Mouse (Mus musculus): ENCODE data around the gene Nek1. TPM values are rescaled to one million over a fixed set of nuclear protein-coding genes. Genes with fewer than 3 reads are reported as not detected.

Nek1 gene
- total RNA-seq (2017), result 24.8 and 26.3 TPM in 2 replicates

DNA sequence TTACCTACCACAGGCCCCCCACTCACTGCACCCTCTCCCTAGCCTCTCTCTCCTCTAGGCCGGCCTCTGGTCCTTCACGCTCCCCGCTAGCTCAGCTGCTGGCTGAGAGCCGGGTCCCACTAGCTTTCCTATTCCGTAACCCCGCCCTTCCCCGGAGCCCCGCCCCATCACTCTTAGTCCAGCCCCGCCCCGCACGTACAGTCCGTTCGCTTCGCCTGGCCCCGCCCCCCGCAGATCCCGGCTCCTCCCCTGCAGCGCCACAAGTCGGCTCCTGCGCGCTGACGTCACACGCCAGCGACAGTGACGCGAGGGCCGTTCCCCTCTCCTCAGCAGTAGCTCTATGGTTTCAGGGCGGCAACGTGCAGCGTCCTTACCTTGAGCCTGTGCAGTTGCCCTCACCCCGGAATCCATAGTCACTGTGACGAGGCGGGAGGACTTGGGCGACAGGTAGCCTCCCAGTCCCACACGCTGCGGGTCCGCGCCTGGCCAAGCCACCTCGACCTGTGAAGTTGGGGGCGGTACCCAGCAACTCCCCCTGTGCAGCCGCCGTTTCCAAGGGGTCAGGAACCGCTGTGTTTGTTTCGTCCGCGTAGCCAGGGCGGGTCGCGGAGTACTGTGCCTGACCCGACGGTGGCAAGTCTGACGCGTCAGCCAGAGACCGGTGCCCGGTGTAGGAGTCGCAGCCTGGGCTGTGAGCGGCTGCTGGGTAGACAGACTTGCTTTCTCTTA, at the start of gene Nek1:
TSS of gene Nek1 (plus strand) at position 286 of the 729 bp plus-strand sequence.
- ATAC-seq (replicated peaks; ENCODE audit: low read depth, poor library complexity, severe bottlenecking), result peak; percentile 84

GRCm38 (mm10) chr8:60947503-60947902, 45.5 kb upstream of the Nek1 start:
- ATAC-seq (replicated peaks; ENCODE audit: low read depth, poor library complexity, severe bottlenecking), result no peak

DNA sequence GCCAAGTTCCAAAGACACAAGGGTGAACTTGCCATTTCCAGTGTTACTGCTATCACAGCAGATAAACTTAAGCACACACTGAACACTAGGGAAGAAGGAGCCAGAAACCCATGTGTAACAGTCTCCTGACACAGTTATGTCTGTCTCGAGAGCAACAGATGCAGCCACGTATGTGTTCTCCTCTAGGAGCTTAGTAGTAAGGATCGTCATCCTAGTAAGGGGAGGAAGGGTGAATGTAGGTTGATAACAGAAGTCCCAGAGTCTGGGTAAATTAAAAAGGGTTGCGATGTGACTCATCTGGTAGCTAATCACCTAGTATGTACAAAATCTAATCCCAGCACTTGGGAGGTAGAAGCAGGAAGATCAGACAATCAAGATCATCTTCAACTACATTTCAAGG, 43.1 kb upstream of the Nek1 start:
- no peak for ATAC-seq (replicated peaks; ENCODE audit: low read depth, poor library complexity, severe bottlenecking)

DNA sequence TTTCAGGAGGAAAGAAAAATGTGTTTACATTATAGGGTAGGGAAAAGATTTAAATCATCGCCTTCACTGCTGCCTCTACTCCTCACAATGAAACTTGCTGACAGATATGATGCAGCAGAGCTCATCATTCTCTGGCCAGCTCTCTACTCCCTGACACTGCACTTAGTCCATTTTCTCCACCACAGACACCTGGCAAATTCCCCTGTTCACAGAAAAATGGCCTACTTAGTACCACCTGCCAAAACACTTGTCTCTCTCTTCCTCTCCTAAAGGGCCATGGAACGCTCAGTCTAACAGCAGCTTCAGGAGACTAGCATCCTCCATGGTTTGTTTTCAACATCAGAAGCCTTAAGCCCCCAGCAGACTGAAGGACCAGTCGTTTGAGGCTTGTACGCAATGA, 41.7 kb upstream of the Nek1 start:
- ATAC-seq (replicated peaks; ENCODE audit: low read depth, poor library complexity, severe bottlenecking), result no peak

DNA sequence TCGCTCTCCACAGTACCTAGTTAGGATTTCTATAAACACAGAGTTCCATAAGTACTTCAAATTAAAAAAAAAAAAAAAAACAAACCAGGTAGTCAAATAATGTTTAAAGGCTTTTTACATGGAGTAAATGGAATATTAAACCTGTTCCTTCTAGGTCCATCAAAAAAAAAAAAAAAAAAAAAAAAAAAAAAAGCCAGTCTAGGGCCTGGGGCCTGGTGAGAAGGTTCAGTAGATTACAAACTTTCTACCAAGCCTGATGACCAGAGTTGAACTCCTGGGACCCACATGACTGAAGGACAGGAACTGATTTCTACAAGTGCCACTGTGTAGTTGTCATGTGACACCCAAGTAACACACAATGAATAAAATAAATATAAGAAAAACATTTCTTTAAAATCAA, 41.2 kb upstream of the Nek1 start:
- no peak for ATAC-seq (replicated peaks; ENCODE audit: low read depth, poor library complexity, severe bottlenecking)

DNA sequence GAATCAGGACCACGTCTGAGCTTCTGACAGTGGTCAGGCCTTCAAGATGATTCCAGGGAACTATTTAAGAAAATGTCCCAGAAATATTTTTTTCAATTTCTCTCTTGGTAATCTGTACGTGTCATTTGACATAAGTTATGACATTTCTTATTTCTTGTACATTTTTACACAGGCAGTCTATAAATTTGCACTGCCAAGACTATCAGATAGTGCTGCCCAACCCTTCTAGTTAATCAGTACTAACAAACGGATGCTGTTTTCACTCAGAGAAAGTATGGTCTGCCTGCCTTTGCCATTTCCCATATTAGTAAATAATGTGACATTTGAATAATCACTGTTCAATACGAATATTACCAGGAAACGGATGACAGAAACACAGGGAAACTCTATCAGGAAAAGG, 40.2 kb upstream of the Nek1 start:
- no peak for ATAC-seq (replicated peaks; ENCODE audit: low read depth, poor library complexity, severe bottlenecking)

GRCm38 (mm10) chr8:60954281-60955014, 38.5 kb upstream of the Nek1 start:
- ATAC-seq (replicated peaks; ENCODE audit: low read depth, poor library complexity, severe bottlenecking), result peak; percentile 96

DNA sequence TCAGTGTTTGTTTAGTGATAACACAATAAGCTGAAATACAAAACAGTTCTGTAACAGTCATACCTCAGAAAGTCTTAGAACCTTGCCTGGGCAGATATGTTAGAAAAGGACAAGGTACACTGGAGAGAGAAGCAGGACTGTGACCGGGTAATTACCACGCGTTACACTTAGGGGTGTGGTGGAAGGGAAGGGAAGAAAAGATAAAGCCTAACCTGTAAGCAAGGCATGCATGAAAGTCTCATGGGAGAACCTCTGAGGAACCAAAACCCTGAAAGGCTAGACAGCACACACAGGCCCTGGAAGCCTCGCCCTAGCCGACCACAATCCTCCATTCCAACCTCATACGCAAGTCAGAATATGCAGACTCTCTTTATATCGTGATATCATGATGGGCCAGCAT, 36.1 kb upstream of the Nek1 start:
- peak; percentile 16; the same call in 1 of the 2 replicates for ATAC-seq (replicated peaks; ENCODE audit: low read depth, poor library complexity, severe bottlenecking)

DNA sequence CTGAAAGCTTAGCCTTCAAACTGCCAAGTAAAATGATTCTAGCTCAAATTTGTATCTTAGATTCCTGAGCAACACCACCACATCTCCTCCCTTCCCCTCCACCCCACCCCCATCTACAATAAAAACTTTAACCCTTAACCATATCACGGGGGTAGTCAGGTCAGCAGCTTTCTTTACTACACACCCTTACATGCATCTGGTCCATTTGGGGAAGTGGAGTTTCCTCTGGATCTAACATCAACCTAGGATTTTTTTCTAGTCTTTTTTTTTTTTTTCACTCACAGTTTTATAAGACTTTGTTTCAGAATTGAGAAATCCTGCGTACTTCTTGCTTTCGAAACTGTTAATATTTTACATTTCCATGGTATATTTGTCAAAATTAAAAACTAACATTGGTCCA, 30.2 kb upstream of the Nek1 start:
- peak; percentile 58 for ATAC-seq (replicated peaks; ENCODE audit: low read depth, poor library complexity, severe bottlenecking)

- ATAC-seq (replicated peaks; ENCODE audit: low read depth, poor library complexity, severe bottlenecking), result no peak
These were observed 29.1 kb upstream of the Nek1 start for GRCm38 (mm10) chr8:60963931-60964330.

- no peak for ATAC-seq (replicated peaks; ENCODE audit: low read depth, poor library complexity, severe bottlenecking)
These were observed 28.5 kb upstream of the Nek1 start for GRCm38 (mm10) chr8:60964518-60964917.

GRCm38 (mm10) chr8:60965306-60965705, 27.7 kb upstream of the Nek1 start:
- ATAC-seq (replicated peaks; ENCODE audit: low read depth, poor library complexity, severe bottlenecking), result 0 out of 2 replicates have a peak, but pooled peaks have one; percentile 36

DNA sequence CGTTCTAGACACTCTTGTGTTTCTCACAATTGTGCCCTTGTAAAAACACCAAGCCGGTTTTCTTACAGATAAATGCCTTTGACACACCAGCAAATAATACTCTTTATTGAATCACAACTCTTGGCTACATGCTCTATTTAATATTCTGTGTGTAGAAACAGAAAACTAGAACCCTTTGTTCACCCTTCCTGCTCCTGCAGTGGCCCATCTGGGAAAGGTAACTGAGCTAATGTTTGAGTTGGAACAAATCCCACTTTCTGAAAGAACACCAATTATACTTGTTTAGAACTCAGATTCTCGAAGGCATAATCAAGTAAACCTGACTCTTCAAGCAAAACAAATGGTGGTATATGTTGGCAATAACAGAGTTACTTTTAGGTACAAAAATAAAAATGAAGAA, 27.3 kb upstream of the Nek1 start:
- ATAC-seq (replicated peaks; ENCODE audit: low read depth, poor library complexity, severe bottlenecking), result no peak

- ATAC-seq (replicated peaks; ENCODE audit: low read depth, poor library complexity, severe bottlenecking), result no peak
These were observed 23.9 kb upstream of the Nek1 start for GRCm38 (mm10) chr8:60969091-60969490.

DNA sequence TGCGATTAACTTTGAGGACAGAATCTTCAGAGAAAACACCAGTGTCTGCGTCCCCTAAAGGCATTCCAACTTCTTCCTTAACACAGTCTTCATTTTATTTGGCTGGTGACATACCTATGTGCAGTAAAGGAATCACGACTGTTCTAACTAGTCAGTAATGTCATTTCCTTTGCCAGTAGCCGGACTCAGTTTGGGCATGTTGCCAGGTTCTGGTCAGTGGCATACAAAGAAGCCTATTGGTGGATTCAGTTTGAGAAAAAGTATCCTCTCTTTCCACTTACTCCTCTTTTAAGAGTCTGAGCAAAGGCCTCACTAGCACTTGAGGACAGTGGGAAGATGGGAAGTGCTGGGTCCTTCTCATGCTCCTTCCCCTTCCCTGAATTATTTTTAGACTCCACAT, 21.2 kb upstream of the Nek1 start:
- ATAC-seq (replicated peaks; ENCODE audit: low read depth, poor library complexity, severe bottlenecking), result no peak

DNA sequence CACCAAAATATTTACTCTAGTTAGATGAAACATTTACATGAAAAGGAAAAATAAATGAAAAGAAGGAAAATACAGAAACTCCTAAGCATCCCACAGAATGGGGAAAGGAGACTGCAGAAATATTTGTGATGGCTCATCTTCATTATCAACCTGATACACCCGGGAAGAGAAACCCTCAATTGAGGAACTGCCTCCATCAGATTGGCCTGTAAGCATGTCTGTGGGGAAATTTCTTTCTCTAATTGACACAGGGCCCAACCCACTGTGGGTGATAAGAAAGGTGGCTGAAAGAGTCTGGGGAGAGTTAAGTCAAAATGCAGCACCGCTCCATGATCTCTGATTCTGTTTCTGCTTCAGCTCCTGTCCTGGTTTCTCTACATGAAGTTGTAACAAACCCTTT, 19.5 kb upstream of the Nek1 start:
- peak; percentile 88 for ATAC-seq (replicated peaks; ENCODE audit: low read depth, poor library complexity, severe bottlenecking)

GRCm38 (mm10) chr8:60974837-60975236, 18.2 kb upstream of the Nek1 start:
- ATAC-seq (replicated peaks; ENCODE audit: low read depth, poor library complexity, severe bottlenecking), result no peak

GRCm38 (mm10) chr8:60976818-60977217, 16.2 kb upstream of the Nek1 start:
- ATAC-seq (replicated peaks; ENCODE audit: low read depth, poor library complexity, severe bottlenecking), result no peak

DNA sequence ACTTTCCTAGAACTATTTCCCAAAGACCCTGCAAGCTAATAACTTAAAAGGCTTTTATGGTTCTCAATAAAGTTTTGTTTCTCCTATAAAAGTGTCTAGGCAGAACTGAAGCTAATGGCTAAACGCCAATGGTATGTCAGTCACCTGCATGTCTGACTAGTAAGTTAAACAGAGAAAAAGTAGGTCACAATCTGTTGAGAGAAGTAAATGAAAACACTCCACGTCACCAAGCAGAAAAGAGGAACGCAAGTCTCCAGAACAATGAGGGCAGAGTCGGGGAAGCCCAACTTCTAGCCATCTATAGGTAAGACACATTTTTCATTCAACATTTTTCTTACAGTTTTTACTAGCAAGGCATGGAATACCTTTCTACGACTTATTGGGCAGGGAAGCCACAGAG, 14.5 kb upstream of the Nek1 start:
- no peak for ATAC-seq (replicated peaks; ENCODE audit: low read depth, poor library complexity, severe bottlenecking)

- no peak for ATAC-seq (replicated peaks; ENCODE audit: low read depth, poor library complexity, severe bottlenecking)
These were observed 11.6 kb upstream of the Nek1 start for GRCm38 (mm10) chr8:60981388-60981787.
